Mouse (Mus musculus) kidney, postnatal 4 days (tissue): Measurements from ENCODE around the gene Schip1.

Experiments used
- DNase-seq, 2 experiments: peaks; one replicate each; pipeline ENCODE4 v3.0.0; 2021; ENCODE audit warnings: mixed read lengths in 2 of 2

The Schip1 gene

GRCm38 (mm10) chr3:68479266-68479665 lies 414.7 kb downstream of the Schip1 start:
- no peak for DNase-seq

GRCm38 (mm10) chr3:68483517-68483916 lies 418.9 kb downstream of the Schip1 start:
- DNase-seq = no peak

- no peak for DNase-seq
Measured at GRCm38 (mm10) chr3:68484021-68484420, 419.4 kb downstream of the Schip1 start.

GRCm38 (mm10) chr3:68484561-68484960 lies 420.0 kb downstream of the Schip1 start:
- no peak for DNase-seq

GRCm38 (mm10) chr3:68487621-68488020 lies 423.0 kb downstream of the Schip1 start:
- DNase-seq = no peak

GRCm38 (mm10) chr3:68488316-68488715 lies 423.7 kb downstream of the Schip1 start:
- no peak for DNase-seq

GRCm38 (mm10) chr3:68491516-68491915 lies 426.9 kb downstream of the Schip1 start:
- DNase-seq = no peak

GRCm38 (mm10) chr3:68492066-68492465 lies 427.5 kb downstream of the Schip1 start:
- DNase-seq = no peak

GRCm38 (mm10) chr3:68492513-68492912 lies 427.9 kb downstream of the Schip1 start:
- peak; percentile 37 to 63 for DNase-seq

- peak; percentile 63 to 79 for DNase-seq
Measured at GRCm38 (mm10) chr3:68493170-68493585, 428.6 kb downstream of the Schip1 start.

GRCm38 (mm10) chr3:68493586-68494295 lies 429.1 kb downstream of the Schip1 start:
- DNase-seq = peak; percentile 89 to 93

GRCm38 (mm10) chr3:68494296-68495095 lies 429.9 kb downstream of the Schip1 start:
- peak; percentile 55 to 66 for DNase-seq

- peak; percentile 56 to 74 for DNase-seq
Measured at GRCm38 (mm10) chr3:68495096-68495735, 430.6 kb downstream of the Schip1 start.

GRCm38 (mm10) chr3:68495736-68496242 lies 431.2 kb downstream of the Schip1 start:
- DNase-seq = peak; percentile 21 to 35

GRCm38 (mm10) chr3:68496513-68496912 lies 431.9 kb downstream of the Schip1 start:
- DNase-seq = no peak

- DNase-seq = no peak
Measured at GRCm38 (mm10) chr3:68499532-68500152, 435.0 kb downstream of the Schip1 start.

GRCm38 (mm10) chr3:68504838-68505237 lies 440.2 kb downstream of the Schip1 start:
- no peak for DNase-seq

- peak; percentile 27 to 39 for DNase-seq
Measured at GRCm38 (mm10) chr3:68506769-68507318, 442.2 kb downstream of the Schip1 start.

- peak; percentile 59 to 74 for DNase-seq
Measured at GRCm38 (mm10) chr3:68508629-68509028, 444.0 kb downstream of the Schip1 start.

- no peak for DNase-seq
Measured at GRCm38 (mm10) chr3:68510872-68511271, 446.3 kb downstream of the Schip1 start.

GRCm38 (mm10) chr3:68511744-68512143 lies 447.1 kb downstream of the Schip1 start:
- no peak for DNase-seq

GRCm38 (mm10) chr3:68512327-68512726 lies 447.7 kb downstream of the Schip1 start:
- DNase-seq = no peak
